Mouse (Mus musculus) heart, embryonic 15.5 days (tissue): ENCODE measurements at regions not wholly inside any gene's neighbourhood (a gene's known extent, or its start where the extent isn't known, plus 50 kb on each side); places are given as distances from the start of the nearest gene placed in this dataset.

ENCODE experiments used
- ATAC-seq: fragments of 200-750 bp; cut with Nextera tagmentation; replicated peaks from 2 replicates; pipeline ENCODE4 v1.8.0; 2017; ENCODE audit warnings: low read depth, moderate TSS enrichment; ENCODE audit not compliant: insufficient number of reproducible peaks, insufficient read depth, low FRiP score
- H3K27ac ChIP-seq: fragments of 300-500 bp; sonication (generic); 2 replicates; pipeline ENCODE4 v1.5.1; 2015; ENCODE audit warnings: mild to moderate bottlenecking, inconsistent platforms
- H3K27me3 ChIP-seq: fragments of 300-500 bp; sonication (generic); 2 replicates; pipeline ENCODE4 v1.6.1; 2015; ENCODE audit warnings: inconsistent platforms
- H3K36me3 ChIP-seq: fragments of 300-500 bp; sonication (generic); 2 replicates; pipeline ENCODE4 v1.6.1; 2015; ENCODE audit warnings: mild to moderate bottlenecking, inconsistent platforms
- H3K4me1 ChIP-seq: fragments of 300-500 bp; sonication (generic); replicated peaks from 2 replicates; pipeline ENCODE4 v1.6.1; 2015; ENCODE audit warnings: inconsistent platforms
- H3K4me2 ChIP-seq: fragments of 300-500 bp; sonication (generic); 2 replicates; pipeline ENCODE4 v1.6.1; 2015; ENCODE audit warnings: inconsistent platforms, mild to moderate bottlenecking, moderate library complexity
- H3K4me3 ChIP-seq: fragments of 300-500 bp; sonication (generic); 2 replicates; pipeline ENCODE4 v1.5.1; 2015; ENCODE audit warnings: mild to moderate bottlenecking, inconsistent platforms
- H3K9ac ChIP-seq: fragments of 300-500 bp; sonication (generic); 2 replicates; pipeline ENCODE4 v1.6.1; 2015; ENCODE audit warnings: mild to moderate bottlenecking, inconsistent platforms
- H3K9me3 ChIP-seq: fragments of 300-500 bp; sonication (generic); replicated peaks from 2 replicates; pipeline ENCODE4 v1.6.1; 2016; ENCODE audit warnings: inconsistent platforms
- WGBS: fragments of 180-500 bp; shearing (Covaris S2); methylation state at CpG from one replicate; pipeline ENCODE4 v1.1.7; 2015; ENCODE audit warnings: mixed read lengths; 5-methylcytosine and 5-hydroxymethylcytosine counted together

DNA sequence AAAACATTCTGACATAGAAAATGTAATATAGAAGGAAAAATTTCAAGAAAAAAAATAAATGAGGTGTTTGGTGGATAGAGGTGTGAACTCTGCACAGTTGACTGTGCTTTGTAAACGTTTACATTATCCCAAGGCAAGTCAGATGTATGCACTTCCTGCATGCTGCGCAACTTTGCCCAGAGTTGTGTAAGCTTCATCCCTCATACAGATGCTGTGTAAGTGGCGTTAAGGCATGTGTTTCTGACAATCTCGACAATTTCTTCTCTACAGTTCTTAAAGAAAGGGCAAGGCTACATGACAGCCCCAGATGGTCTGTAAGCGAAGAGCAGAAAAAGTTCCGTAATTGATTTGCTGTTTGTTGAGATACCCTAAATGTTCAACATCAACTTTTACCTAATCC lies 476.6 kb upstream of the Pitx2 start:
- 77% methylated on average over 6 of the region's 6 CpGs for WGBS
- Histone ChIP-seq H3K27me3 (no peaks in the 10 kb centered on the region), H3K27ac (no peak overlapping the region), H3K36me3 (no peaks in the 10 kb centered on the region), H3K4me1 (no peaks in the 10 kb centered on the region), H3K9ac (no peak overlapping the region), H3K4me3 (no peak overlapping the region), H3K4me2 (no peak overlapping the region), H3K9me3 (no peaks in the 10 kb centered on the region)
- no peak for ATAC-seq

DNA sequence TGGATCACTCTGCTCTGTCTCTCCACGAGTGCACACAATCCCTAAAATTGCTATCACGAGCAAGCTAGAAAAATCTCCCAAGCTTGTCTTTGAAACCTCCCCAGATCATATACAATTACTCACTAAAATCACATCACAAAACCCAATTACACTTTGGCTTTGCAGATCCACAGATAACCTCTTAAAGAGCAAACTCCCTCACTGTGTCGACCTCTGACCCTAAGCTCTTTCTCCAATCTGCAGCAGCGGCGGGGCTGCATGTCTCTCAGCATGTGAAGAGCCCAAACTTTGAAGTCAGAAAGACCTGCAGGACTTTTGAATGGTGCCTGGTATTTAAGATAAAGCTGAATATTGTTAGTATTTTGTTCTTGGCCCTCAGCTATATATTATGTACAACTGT lies 479.4 kb upstream of the Pitx2 start:
- Histone ChIP-seq H3K27me3 (no peaks in the 10 kb centered on the region), H3K9ac (no peak overlapping the region), H3K36me3 (no peaks in the 10 kb centered on the region), H3K4me2 (no peak overlapping the region), H3K9me3 (no peaks in the 10 kb centered on the region), H3K4me1 (no peaks in the 10 kb centered on the region), H3K4me3 (no peak overlapping the region), H3K27ac (no peak overlapping the region)
- 59% methylated on average over 5 of the region's 5 CpGs for WGBS
- ATAC-seq = no peak

DNA sequence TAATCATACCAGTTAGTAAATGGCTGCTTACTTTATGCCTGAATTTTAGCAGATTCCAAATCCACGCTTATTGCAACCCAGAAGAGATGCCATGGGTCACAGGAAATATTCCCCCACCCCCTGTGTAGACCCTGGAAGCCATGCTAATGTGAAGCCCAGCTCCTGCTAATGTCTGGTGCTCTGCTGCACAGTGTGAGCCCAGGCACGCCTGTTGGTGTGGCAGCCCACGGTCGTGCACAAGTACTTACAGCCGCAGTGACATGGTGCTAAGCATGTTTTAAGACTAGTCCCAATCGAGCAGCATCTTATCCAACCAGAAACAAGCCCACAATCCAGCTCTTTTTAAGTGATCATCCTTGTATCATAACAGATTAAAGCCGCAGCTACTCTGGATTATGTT lies 480.5 kb upstream of the Pitx2 start:
- H3K9ac ChIP-seq = no peak overlapping the region
- no peaks in the 10 kb centered on the region for H3K27me3 ChIP-seq
- H3K4me1 ChIP-seq = no peaks in the 10 kb centered on the region
- H3K4me2 ChIP-seq = no peak overlapping the region
- WGBS = 70% methylated on average over 7 of the region's 7 CpGs
- H3K36me3 ChIP-seq = no peaks in the 10 kb centered on the region
- no peak overlapping the region for H3K27ac ChIP-seq
- no peak overlapping the region for H3K4me3 ChIP-seq
- ATAC-seq = no peak
- H3K9me3 ChIP-seq = no peaks in the 10 kb centered on the region

DNA sequence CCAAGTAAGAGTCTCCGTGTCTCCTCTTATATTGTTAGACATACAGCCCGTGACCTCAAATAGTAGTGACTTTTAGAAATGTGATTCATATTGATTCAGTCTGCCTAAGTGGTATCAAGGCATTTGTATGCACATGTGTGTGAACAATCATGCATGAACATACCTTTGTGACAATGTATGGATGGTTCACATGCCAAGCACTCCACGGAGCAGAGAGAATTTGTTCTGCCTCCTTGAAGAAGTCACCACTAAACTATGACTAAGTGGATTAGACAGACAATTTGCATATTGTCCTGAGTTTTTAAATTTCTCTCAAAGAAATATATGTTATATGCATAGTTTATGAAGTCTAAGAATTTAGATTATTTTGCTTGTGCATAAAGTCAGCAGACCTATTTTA lies 492.4 kb upstream of the Pitx2 start:
- Histone ChIP-seq H3K27me3 (no peaks in the 10 kb centered on the region), H3K27ac (no peak overlapping the region), H3K9me3 (no peaks in the 10 kb centered on the region), H3K36me3 (no peaks in the 10 kb centered on the region), H3K4me2 (no peak overlapping the region), H3K9ac (no peak overlapping the region), H3K4me1 (no peaks in the 10 kb centered on the region), H3K4me3 (no peak overlapping the region)
- WGBS = 84% methylated on average over 3 of the region's 3 CpGs
- ATAC-seq = no peak

DNA sequence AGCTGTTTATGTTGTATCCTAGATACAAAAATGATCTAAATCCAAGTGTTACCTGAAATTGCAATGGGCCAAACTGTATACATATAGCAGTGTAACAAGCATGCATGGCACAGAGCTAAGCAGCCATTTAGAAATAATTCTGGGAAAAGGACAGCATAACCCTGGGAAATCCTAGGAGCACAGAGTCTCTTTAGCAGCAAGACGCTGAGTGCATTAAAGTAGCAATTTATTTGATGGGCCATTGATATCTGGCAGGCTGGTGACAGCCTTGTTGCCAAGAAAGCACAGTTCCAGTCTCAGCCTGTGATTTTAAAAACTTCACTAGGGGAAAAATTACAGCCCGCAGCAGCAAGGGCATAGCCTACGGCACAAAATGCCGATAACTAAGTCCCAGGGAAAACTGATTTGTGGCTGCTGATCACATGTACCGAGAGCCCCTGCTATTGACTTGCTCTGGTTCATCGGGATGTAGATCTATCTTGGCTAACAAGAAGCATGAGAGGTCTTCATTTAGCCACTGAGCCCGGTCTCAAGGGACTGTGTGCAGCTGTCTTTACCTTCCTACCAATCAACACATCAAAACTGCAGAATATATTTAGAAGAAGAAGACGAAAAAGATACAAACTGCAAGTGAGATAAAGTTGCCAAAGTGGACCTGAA lies 531.1 kb upstream of the Pitx2 start:
- Histone ChIP-seq H3K4me2 (no peak overlapping the region), H3K27me3 (no peaks in the 10 kb centered on the region), H3K4me3 (no peak overlapping the region), H3K36me3 (no peaks in the 10 kb centered on the region), H3K27ac (no peak overlapping the region), H3K9ac (no peak overlapping the region), H3K9me3 (no peaks in the 10 kb centered on the region), H3K4me1 (no peaks in the 10 kb centered on the region)
- ATAC-seq = no peak
- 64% methylated on average over 8 of the region's 8 CpGs for WGBS

DNA sequence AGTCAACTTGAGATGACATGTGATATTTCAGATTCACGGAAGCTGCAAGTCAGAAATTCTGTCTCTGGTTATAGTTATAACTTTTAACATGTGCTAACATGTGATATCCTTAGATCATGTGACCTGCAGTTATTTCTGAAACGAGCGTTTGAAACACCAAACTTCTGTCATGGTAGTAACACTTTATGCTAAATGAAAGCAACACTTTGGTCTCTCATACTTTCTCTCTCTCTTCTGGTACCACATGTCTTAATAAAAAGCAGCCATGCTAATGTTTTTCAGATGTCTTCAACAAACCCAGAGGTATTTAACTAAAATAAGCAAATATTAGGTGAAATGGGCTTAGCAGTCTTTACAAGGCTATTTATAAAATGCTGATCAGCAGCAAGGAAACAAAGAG lies 534.5 kb upstream of the Pitx2 start:
- no peaks in the 10 kb centered on the region for H3K9me3 ChIP-seq
- H3K27ac ChIP-seq = no peak overlapping the region
- H3K4me1 ChIP-seq = no peaks in the 10 kb centered on the region
- no peaks in the 10 kb centered on the region for H3K27me3 ChIP-seq
- ATAC-seq = no peak
- no peak overlapping the region for H3K4me3 ChIP-seq
- no peaks in the 10 kb centered on the region for H3K36me3 ChIP-seq
- H3K9ac ChIP-seq = no peak overlapping the region
- 57% methylated on average over 3 of the region's 3 CpGs for WGBS
- no peak overlapping the region for H3K4me2 ChIP-seq

DNA sequence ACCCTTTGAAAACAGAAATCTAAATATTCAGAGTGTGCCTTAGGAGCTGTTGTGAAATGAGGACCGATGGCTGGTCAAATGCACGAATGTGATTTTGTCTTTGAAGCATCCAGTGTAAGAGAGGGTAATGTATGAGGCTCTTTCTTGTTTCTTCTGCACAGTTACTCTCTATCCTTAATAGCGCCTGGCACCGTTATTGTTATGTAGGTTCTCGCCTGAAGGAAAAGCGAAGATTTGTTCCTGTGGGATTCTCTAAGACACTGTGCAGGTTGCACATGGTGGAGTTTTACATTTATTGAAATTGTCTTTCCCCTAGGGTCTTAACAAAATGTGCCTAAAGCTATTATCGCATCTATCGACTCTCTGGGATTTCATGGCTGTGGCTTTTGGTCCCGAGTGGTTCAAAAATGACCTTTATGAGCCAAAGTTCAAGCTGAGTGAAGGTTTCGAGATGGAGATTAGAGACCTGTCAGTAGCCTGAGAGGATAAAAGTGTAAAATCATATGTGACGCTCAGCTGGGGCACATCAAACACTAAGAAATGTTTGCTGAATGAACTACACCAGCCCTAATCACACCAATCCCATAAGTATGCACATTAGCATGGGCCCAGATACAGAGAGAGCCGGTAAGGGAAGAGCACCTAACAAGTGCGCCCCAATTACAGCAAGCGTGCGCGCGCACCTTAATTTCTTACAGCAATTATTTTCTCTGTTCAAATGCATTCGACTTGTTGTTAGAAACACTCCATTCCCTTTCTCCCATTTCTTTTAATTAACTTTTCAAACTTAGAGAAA lies 562.5 kb upstream of the Pitx2 start:
- no peaks in the 10 kb centered on the region for H3K9me3 ChIP-seq
- H3K4me3 ChIP-seq = no peak overlapping the region
- no peaks in the 10 kb centered on the region for H3K27me3 ChIP-seq
- ATAC-seq = no peak
- H3K4me1 ChIP-seq = no peaks in the 10 kb centered on the region
- no peak overlapping the region for H3K27ac ChIP-seq
- H3K36me3 ChIP-seq = no peaks in the 10 kb centered on the region
- no peak overlapping the region for H3K9ac ChIP-seq
- 75% methylated on average over 18 of the region's 18 CpGs for WGBS
- no peak overlapping the region for H3K4me2 ChIP-seq

DNA sequence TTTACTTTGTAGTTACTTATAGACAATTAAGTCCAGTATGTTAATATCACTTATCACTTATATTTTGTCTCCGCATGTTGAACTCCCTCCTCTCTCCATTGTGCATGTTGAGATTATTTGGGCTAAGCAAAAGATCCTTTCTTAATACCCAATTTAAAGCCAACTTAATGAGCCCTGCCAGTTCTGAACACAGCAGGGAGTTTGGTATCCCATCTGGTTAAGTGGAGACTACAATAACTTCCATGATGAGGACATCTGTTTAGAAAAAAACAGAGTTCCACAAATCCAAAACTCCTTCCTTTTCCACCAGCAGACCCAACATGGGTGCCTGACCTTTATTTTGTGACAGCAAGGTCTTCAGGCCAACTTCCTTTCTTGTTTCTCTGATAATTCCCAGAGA lies 572.0 kb upstream of the Pitx2 start:
- no peaks in the 10 kb centered on the region for H3K27me3 ChIP-seq
- H3K9ac ChIP-seq = no peak overlapping the region
- no peak for ATAC-seq
- no peak overlapping the region for H3K4me3 ChIP-seq
- no peaks in the 10 kb centered on the region for H3K36me3 ChIP-seq
- H3K4me1 ChIP-seq = no peaks in the 10 kb centered on the region
- WGBS = 84% methylated on average over 1 of the region's 1 CpGs
- H3K27ac ChIP-seq = no peak overlapping the region
- no peaks in the 10 kb centered on the region for H3K9me3 ChIP-seq
- no peak overlapping the region for H3K4me2 ChIP-seq

DNA sequence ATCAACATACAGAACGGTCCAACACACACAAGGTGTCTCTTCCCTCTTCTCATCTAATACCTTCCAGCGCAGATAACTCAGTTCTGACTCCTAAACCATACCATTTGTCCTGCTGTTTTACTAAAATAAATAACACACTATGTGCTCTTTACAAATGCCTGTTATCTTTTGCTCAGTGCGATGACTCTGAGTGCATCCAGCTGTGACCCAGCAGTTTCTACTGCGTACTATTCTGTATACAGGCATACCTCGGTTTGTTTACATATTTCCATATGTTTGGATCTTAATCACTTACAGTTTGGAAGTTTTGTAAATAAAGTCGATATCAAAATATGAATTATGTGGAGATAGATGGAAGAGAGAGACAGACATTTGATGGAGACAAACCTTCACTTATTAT lies 583.0 kb upstream of the Pitx2 start:
- WGBS = 69% methylated on average over 6 of the region's 6 CpGs
- Histone ChIP-seq H3K4me1 (no peaks in the 10 kb centered on the region), H3K27me3 (no peaks in the 10 kb centered on the region), H3K27ac (no peak overlapping the region), H3K4me2 (no peak overlapping the region), H3K9ac (no peak overlapping the region), H3K36me3 (no peaks in the 10 kb centered on the region), H3K9me3 (no peaks in the 10 kb centered on the region), H3K4me3 (no peak overlapping the region)
- no peak for ATAC-seq

DNA sequence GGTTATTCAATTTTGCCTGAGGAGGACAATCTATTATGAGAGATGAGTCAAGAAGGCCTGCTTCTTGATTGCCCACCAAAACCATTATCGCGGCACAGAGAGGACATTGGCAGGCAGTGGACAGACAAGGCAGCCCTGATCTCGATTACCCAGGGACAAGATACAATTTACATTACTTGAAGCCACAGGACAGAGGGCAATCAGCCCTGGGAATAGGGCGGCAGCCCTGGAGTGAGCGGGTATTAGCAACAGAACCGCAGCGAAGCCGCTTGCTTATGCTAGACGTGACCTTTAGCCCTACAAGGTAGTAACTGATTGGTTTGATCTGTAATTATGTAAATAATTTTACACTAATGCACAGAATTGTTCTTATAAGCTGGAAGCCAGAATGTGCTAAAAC lies 586.0 kb upstream of the Pitx2 start:
- ATAC-seq = no peak
- 84% methylated on average over 9 of the region's 9 CpGs for WGBS
- no peak overlapping the region for H3K27ac ChIP-seq

DNA sequence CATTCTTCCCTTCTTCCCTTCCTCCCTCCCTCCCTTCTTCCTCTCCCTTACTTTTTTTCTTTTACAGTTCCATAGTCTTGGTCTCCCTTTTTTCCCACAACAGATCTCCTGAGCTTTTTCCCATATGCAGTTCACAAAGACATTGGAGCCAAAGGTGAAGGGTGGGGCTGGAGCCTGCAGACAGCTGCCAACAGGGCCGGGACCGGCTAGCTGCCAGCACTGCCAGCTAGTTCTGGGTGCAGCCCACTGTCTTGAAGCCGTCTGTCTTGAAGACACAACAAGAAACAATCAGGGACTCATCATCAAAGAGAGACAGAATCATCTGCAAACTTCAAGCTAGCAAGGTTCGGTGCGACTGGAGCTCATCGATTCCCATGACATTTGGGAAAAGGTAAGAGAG lies 588.9 kb upstream of the Pitx2 start:
- Histone ChIP-seq H3K9ac (no peak overlapping the region), H3K9me3 (no peaks in the 10 kb centered on the region), H3K27ac (no peak overlapping the region), H3K4me2 (no peak overlapping the region), H3K36me3 (no peaks in the 10 kb centered on the region), H3K4me1 (no peaks in the 10 kb centered on the region), H3K27me3 (no peaks in the 10 kb centered on the region), H3K4me3 (no peak overlapping the region)
- WGBS = 74% methylated on average over 6 of the region's 6 CpGs
- no peak for ATAC-seq

More for the DNA sequence above, 586.0 kb upstream of the Pitx2 start:
- H3K4me2 ChIP-seq = no peak overlapping the region
- no peaks in the 10 kb centered on the region for H3K27me3 ChIP-seq
- no peak overlapping the region for H3K4me3 ChIP-seq
- no peaks in the 10 kb centered on the region for H3K36me3 ChIP-seq
- H3K4me1 ChIP-seq = no peaks in the 10 kb centered on the region
- no peak overlapping the region for H3K9ac ChIP-seq
- no peaks in the 10 kb centered on the region for H3K9me3 ChIP-seq

DNA sequence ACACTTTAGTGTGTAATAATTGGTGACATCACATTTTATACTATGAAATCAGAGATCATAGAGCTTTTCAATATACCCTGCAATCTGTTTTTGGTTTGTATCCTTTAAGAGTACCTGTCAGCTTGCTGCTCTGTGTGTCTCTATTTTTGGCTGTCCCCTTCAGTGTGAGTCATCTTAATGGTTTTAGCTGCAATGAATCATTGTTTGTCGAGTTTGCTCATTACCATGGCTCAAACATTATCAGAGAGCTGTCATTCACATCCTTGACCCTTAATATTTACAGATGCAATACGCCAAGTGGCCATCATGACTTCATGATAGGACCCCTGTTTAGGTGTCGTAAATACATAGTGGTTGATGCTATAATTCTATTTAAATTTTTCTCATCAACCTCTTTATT lies 591.0 kb upstream of the Pitx2 start:
- no peak overlapping the region for H3K9ac ChIP-seq
- H3K27me3 ChIP-seq = no peaks in the 10 kb centered on the region
- no peaks in the 10 kb centered on the region for H3K9me3 ChIP-seq
- no peaks in the 10 kb centered on the region for H3K4me1 ChIP-seq
- H3K27ac ChIP-seq = no peak overlapping the region
- H3K4me3 ChIP-seq = no peak overlapping the region
- peak; percentile 47; the same call in 1 of the 2 replicates for ATAC-seq
- H3K36me3 ChIP-seq = no peaks in the 10 kb centered on the region
- H3K4me2 ChIP-seq = no peak overlapping the region
- WGBS = 35% methylated on average over 3 of the region's 3 CpGs
